Mouse (Mus musculus) left cerebral cortex, postnatal 14 days (tissue): Measurements from ENCODE around the gene Ttc14. TPM values are rescaled to one million over a fixed set of nuclear protein-coding genes. Genes with fewer than 3 reads are reported as not detected.

Experiments used
- total RNA-seq, 2 experiments: library from RNA; stranded (reverse); gene quantifications; 2 replicates each; pipeline ENCODE4 v1.2.3; 2021

The Ttc14 gene
- total RNA-seq, 2 experiments from 2014 or later = 71.9 to 78.0 TPM

Other genes starting within 250 kb of the Ttc14 start
- 10 to 100 TPM; 31.0 to 33.6 TPM for gene Ccdc39, start 44.5 kb downstream of the Ttc14 start, total RNA-seq
- 10 to 100 TPM; 64.5 to 66.0 TPM for gene Fxr1, start 220.1 kb downstream of the Ttc14 start, total RNA-seq